Mouse (Mus musculus) 3134 (cell line): ENCODE measurements around the gene Jmjd7.

Experiments used
- DNase-seq: peaks from one replicate; pipeline ENCODE4 v3.0.0-alpha.2; 2011; ENCODE audit warnings: low spot score; ENCODE audit not compliant: insufficient read length; ENCODE audit errors: extremely low read depth

Jmjd7 gene

DNA sequence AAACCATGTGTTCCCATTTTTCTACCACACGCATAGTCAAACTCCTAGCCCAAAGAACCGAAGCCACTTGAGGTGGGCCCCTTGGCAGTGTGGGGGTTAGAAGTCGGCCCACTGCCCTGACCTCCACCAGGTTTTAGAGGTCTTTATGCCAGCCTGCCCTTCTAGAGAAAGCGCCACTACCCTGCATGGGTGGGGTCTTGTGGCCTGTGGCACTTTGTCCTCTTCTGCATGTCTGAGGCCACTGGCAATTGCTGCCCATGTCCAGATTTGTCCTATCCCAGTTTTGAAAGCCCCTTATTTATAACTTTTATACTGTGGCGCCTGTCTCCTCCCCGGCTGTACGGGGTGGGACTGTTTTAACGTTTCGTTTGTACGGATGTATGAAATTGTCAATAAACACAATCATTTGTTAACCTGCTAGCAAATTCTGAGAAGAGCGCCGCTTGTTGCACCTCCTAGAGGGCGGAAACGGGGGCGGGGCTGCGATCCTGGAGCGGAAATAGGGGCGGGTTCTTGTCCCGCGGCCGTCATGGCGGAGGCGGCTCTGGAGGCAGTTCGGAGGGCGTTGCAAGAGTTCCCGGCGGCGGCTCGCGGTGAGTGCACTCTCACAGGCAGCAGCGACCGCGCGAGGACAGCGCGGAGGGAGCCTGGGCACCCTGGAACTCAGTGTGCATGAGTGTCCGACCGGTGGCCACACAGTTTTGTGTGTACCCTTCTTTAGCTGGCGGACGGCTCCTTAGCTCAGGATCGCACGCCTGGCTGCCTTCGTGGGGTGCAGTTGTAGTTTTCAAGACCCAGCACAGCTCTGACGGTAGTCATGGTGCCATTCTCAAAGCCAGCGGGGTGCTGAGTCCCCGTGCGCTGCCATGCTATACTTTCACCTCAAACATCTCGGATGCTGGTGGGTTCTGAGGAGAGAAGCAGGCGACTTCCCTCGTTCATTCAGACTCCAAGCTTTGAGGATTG lies at the start of gene Jmjd7, which contains the start of gene Gm28042:
Gene Jmjd7, plus strand, starts transcription at position 500 of the 966 bp plus-strand sequence.
Gene Gm28042, plus strand, starts transcription at position 510 of the 966 bp plus-strand sequence.
- peak; percentile 94 for DNase-seq

DNA sequence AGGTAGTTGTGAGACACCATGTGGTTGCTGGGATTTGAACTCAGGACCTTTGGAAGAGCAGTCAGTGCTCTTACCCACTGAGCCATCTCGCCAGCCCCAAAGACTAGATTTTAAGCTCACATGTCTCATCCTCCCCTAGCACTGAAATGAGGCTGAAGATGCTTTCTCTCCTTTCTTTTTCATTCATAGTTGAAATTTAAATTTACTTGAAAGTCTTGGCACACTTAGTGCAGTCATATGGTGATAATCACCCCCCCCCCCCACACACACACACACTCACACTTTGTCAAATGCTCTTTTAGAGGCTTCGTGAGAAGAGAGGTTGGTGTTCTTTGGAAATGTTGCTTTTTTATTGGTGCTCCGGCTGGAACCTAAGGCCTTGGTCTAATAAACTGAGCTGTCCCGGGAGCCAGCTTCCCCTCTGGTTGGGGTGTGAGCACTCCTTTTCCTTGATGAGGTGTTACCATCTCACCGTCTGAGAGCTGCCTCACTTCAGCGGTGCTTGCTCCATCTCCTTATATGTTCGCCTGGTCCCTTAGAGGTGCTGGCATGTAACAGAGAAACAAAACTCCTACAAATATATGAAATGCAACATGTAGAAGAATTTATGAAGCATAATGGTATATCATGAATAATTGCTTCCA lies 46.8 kb upstream of the Jmjd7 start:
- DNase-seq: no peak

DNA sequence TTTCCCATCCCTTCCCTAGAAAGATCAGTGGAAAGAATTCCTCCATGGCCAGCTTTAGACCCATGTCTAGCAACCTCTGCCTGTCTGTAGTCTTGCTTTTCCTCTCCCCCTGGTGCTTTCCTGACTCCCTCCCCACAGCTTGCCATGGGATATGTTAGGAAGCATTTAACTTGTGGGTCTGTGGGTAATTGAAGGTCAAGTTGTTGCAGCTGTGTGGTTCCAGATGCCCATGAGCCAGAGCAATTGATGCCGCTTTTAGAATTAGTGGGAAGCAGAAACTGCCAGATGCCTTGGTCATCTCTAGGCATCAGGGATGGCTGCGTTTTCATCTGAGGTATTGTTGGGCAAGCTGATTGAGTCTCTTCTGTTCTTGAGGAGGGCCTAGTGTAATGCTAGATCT lies 45.7 kb upstream of the Jmjd7 start:
- DNase-seq: no peak

GRCm38 (mm10) chr2:119985871-119986270 lies 41.4 kb upstream of the Jmjd7 start:
- no peak for DNase-seq

GRCm38 (mm10) chr2:119986369-119986768 lies 40.9 kb upstream of the Jmjd7 start:
- no peak for DNase-seq

DNA sequence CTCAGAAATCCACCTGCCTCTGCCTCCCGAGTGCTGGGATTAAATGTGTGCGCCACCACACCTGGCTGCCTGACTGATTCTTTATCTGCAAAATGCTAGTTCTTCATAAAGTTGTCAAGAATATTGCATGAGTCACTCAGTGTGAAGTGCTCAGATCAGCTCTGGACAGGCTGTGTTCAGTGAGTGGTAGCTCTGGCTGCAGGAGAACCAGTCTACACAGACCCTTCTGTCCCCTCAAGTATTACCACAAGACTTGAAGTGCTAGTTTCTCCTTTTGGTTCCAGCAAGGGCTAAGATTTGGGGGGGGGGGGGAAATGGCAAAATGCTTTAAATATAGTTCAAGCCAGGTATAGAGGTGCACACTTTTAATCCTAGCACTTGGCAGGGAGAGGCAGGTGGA lies 39.8 kb upstream of the Jmjd7 start:
- DNase-seq: no peak

GRCm38 (mm10) chr2:119988952-119989351 lies 38.3 kb upstream of the Jmjd7 start:
- no peak for DNase-seq

GRCm38 (mm10) chr2:119990881-119991280 lies 36.4 kb upstream of the Jmjd7 start:
- no peak for DNase-seq

GRCm38 (mm10) chr2:119992349-119992748 lies 34.9 kb upstream of the Jmjd7 start:
- DNase-seq: no peak

DNA sequence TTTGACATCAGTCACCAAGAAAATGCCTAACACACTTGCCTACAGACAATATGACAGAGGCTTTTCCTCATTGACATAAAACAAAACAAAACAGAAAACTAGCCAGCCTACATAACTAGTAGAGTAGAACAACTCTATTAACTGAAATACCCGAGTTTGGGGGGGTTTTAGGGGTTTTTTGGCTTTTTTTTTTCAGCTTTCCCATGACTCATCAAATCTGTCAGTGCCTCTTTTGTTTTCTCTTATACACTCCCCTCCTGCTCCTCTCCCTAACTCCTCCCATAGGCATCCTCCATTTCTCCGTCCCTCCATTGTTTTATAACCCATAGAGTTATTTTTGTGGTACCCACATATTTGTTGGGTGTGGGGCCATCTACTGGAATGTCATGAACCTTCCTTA lies 33.8 kb upstream of the Jmjd7 start:
- no peak for DNase-seq

GRCm38 (mm10) chr2:119994839-119995238 lies 32.4 kb upstream of the Jmjd7 start:
- no peak for DNase-seq

GRCm38 (mm10) chr2:119995391-119996281 lies 31.6 kb upstream of the Jmjd7 start:
- DNase-seq: no peak

- DNase-seq: no peak
These were observed 29.9 kb upstream of the Jmjd7 start for GRCm38 (mm10) chr2:119997354-119997753.

- no peak for DNase-seq
These were observed 27.6 kb upstream of the Jmjd7 start for GRCm38 (mm10) chr2:119999731-120000130.

GRCm38 (mm10) chr2:120000882-120001584 lies 26.2 kb upstream of the Jmjd7 start:
- DNase-seq: no peak

DNA sequence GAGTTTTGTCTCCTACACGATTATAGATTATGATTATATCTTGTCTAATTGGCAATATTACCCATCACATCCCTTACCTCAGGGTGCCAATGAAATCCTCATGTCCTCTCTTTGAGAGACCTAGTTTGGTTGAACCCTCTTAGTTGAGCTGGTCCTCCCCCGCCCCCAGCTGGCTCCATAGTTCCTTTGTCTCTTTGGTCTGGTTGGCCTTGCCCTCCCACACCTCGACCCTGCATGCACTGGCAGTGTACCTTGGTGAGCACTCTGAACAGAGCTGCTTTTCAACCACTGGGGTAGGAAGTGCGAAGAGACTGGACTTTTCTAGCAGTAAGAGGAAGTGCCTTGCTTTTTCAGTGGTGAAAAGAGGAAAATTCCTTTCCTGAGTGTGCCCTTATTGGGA lies 25.3 kb upstream of the Jmjd7 start:
- DNase-seq: no peak

GRCm38 (mm10) chr2:120003970-120004369 lies 23.3 kb upstream of the Jmjd7 start:
- no peak for DNase-seq

GRCm38 (mm10) chr2:120006696-120007095 lies 20.6 kb upstream of the Jmjd7 start:
- DNase-seq: no peak

GRCm38 (mm10) chr2:120007680-120008210 lies 19.5 kb upstream of the Jmjd7 start:
- DNase-seq: no peak

DNA sequence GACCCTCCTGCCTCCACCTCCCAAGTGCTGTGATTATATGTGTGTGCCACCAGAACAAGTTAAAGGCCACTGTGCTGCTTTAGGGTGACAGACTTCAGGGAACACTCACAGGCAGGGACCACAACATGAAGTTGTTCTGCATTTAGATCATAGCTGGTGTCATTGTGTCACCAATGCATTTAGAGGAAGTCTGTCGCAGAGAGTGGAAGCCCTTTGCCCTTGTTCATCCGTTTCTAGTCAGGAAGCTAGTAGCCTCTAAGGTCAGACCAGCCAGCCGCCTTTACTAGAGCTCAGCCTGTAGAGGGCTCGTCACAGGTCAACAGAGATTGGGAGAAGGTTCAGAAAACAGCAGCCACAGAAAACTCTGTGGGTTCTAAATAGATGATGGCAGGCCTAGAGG lies 18.6 kb upstream of the Jmjd7 start:
- DNase-seq: no peak
